Mouse (Mus musculus): ENCODE results near the gene Spag6. TPM values are rescaled to one million over a fixed set of nuclear protein-coding genes. Genes with fewer than 3 reads are reported as not detected.

Gene Spag6
- total RNA-seq, 1 experiment, result not detected

DNA sequence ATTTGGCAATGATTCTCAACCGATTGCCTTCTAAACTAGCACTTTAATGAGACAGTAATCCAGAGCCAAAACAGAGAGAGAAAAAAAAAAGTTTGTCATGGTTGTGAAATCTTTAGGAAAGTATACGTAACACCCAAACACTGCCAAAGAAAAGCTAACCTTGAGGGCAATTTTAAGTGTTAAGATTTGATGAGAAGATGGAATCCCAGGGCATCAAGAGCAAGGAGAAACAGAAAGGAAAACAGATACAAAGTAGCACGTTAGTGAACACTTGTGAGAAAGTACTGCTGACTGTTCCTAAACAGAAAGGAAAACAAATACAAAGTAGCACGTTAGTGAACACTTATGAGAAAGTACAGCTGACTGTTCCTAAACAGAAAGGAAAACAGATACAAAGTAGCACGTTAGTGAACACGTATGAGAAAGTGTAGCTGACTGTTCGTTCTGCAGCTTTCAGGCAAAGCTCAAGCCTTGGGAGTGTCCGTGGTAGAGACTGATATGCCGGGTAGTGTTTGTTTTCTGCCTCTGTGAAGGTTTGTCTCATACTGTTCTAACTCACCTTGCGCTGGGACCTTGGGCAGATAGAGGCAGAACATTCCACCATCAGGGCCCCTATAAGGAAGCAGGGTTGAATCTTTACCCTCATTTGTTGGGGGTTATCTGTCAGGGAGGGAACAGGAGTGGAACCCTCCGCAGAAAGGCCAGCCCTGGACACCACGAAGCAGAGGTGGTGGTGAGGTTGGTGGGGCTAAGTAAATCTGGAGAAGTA is 71.8 kb downstream of the Spag6 start:
- no peaks in the 10 kb centered on the region for H3K36me3 ChIP-seq (ENCODE audit: control insufficient read depth, insufficient read depth, low read length, poor library complexity, severe bottlenecking)
- in situ Hi-C loops (cut with MboI; ENCODE audit: low sequenced_read_pairs in 2 of 2, unreplicated experiment in 2 of 2), result no loop called here
- no peaks in the 10 kb centered on the region; a peak in 1 of 4 replicates for H3K4me1 ChIP-seq (ENCODE audit: control insufficient read depth in 2 of 2, insufficient read depth in 2 of 2, low read length in 2 of 2, poor library complexity in 1 of 2)
- TF ChIP-seq CHD2 (IDR thresholded peaks at IDR 0.05; ENCODE audit: low read depth, low read length) (no peak), MAFK (IDR thresholded peaks at IDR 0.05; ENCODE audit: insufficient read depth, low read depth, low read length) (no peak), ZNF384 (IDR thresholded peaks at IDR 0.05; ENCODE audit: low read depth, low read length) (no peak), HCFC1 (IDR thresholded peaks at IDR 0.05; ENCODE audit: borderline replicate concordance, insufficient read depth, low read length) (no peak), ZC3H11A (IDR thresholded peaks at IDR 0.05; ENCODE audit: borderline replicate concordance, low read depth, low read length) (no peak)
- no peak overlapping the region for H3K27ac ChIP-seq (ENCODE audit: insufficient read depth, low read depth, low read length, poor library complexity, severe bottlenecking)
- peak; percentile 3 for DNase-seq (ENCODE audit: low read depth, low spot score)
- no peak overlapping the region for H3K9ac ChIP-seq (ENCODE audit: insufficient read depth, low read depth, low read length, poor library complexity, severe bottlenecking)
- no peak overlapping the region for H3K4me3 ChIP-seq (ENCODE audit: insufficient read depth in 1 of 2, low read depth in 1 of 2, low read length in 2 of 2, poor library complexity in 1 of 2, severe bottlenecking in 1 of 2)
- no peaks in the 10 kb centered on the region for H3K9me3 ChIP-seq (ENCODE audit: control insufficient read depth, insufficient read depth, low read depth, low read length)

DNA sequence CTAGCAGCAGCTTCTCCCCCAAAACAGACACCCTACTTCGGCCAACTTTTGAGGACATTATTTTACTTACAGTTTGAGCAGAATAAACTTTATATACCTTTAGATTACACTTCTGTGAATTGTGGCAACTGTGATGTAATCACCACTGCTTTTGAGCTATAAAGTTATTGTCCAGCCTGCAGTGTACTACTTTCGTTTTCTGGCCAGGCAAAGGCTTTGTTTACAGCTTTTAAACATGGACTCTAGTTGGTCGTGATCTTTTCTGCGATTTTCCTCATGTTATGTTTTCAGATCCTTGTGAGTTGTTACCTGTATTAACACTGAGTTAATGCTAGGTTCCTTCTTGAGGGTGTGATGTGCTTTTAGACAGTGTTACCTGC is 72.6 kb downstream of the Spag6 start:
- TF ChIP-seq ZNF384 (IDR thresholded peaks at IDR 0.05; ENCODE audit: low read depth, low read length) (no peak), CHD2 (IDR thresholded peaks at IDR 0.05; ENCODE audit: low read depth, low read length) (no peak), ZC3H11A (IDR thresholded peaks at IDR 0.05; ENCODE audit: borderline replicate concordance, low read depth, low read length) (no peak), HCFC1 (IDR thresholded peaks at IDR 0.05; ENCODE audit: borderline replicate concordance, insufficient read depth, low read length) (no peak), MAFK (IDR thresholded peaks at IDR 0.05; ENCODE audit: insufficient read depth, low read depth, low read length) (no peak)
- H3K27ac ChIP-seq (ENCODE audit: insufficient read depth, low read depth, low read length, poor library complexity, severe bottlenecking), result no peak overlapping the region
- no peaks in the 10 kb centered on the region; a peak in 1 of 4 replicates for H3K4me1 ChIP-seq (ENCODE audit: control insufficient read depth in 2 of 2, insufficient read depth in 2 of 2, low read length in 2 of 2, poor library complexity in 1 of 2)
- H3K36me3 ChIP-seq (ENCODE audit: control insufficient read depth, insufficient read depth, low read length, poor library complexity, severe bottlenecking), result no peaks in the 10 kb centered on the region
- H3K9ac ChIP-seq (ENCODE audit: insufficient read depth, low read depth, low read length, poor library complexity, severe bottlenecking), result no peak overlapping the region; the same call in 1 of the 2 replicates
- peak overlapping the region; percentile 68; a peak in 3 of 4 replicates for H3K4me3 ChIP-seq (ENCODE audit: insufficient read depth in 1 of 2, low read depth in 1 of 2, low read length in 2 of 2, poor library complexity in 1 of 2, severe bottlenecking in 1 of 2)
- in situ Hi-C loops (cut with MboI; ENCODE audit: low sequenced_read_pairs in 2 of 2, unreplicated experiment in 2 of 2), result no loop called here
- no peaks in the 10 kb centered on the region for H3K9me3 ChIP-seq (ENCODE audit: control insufficient read depth, insufficient read depth, low read depth, low read length)
- no peak for DNase-seq (ENCODE audit: low read depth, low spot score)

DNA sequence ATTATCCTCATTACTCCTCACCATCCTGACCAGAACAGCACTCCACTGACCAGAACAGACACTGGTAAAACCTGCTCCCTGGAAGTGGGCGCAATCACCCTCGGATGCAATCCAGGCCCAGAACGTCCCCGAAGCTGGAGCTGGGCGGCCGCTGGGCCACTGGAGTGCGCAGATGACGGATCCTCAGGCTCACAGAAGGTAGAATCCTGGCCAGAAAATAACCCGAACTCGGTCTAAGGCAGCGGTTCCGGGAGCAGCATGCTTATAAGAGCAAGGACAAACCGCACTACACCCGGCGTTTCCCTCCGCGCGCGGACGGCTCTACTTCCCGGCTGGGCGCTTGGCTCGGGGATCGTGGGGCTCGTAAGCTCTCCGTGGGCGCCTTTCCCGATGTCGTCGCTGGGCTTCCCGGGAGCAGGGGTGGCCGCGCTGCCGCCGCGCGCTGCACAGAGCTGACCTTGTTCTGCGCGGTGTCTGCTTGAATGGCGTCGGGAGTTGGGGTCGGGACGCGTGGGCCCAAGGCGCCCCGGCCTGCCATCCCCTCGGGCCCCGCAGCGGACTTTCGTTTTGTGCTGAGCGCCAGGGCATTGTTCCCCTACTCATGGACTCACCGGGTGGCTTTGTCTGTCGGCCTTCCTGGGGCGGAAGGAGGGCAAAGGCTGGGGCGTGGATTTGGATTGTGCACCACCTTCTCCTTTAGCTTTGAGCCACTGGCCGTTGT is 73.1 kb downstream of the Spag6 start:
- Histone ChIP-seq H3K27ac (ENCODE audit: insufficient read depth, low read depth, low read length, poor library complexity, severe bottlenecking) (no peak overlapping the region), H3K9me3 (ENCODE audit: control insufficient read depth, insufficient read depth, low read depth, low read length) (no peaks in the 10 kb centered on the region), H3K9ac (ENCODE audit: insufficient read depth, low read depth, low read length, poor library complexity, severe bottlenecking) (peak overlapping the region; percentile 66), H3K4me1 (ENCODE audit: control insufficient read depth in 2 of 2, insufficient read depth in 2 of 2, low read length in 2 of 2, poor library complexity in 1 of 2) (no peaks in the 10 kb centered on the region; a peak in 1 of 4 replicates), H3K36me3 (ENCODE audit: control insufficient read depth, insufficient read depth, low read length, poor library complexity, severe bottlenecking) (no peaks in the 10 kb centered on the region), H3K4me3 (ENCODE audit: insufficient read depth in 1 of 2, low read depth in 1 of 2, low read length in 2 of 2, poor library complexity in 1 of 2, severe bottlenecking in 1 of 2) (peak overlapping the region; percentile 68)
- peak; percentile 41 for DNase-seq (ENCODE audit: low read depth, low spot score)
- TF ChIP-seq ZC3H11A (IDR thresholded peaks at IDR 0.05; ENCODE audit: borderline replicate concordance, low read depth, low read length) (no peak), ZNF384 (IDR thresholded peaks at IDR 0.05; ENCODE audit: low read depth, low read length) (no peak), MAFK (IDR thresholded peaks at IDR 0.05; ENCODE audit: insufficient read depth, low read depth, low read length) (no peak), HCFC1 (IDR thresholded peaks at IDR 0.05; ENCODE audit: borderline replicate concordance, insufficient read depth, low read length) (peak; percentile 44; the same call in 1 of the 2 replicates)
- in situ Hi-C loops (cut with MboI; ENCODE audit: low sequenced_read_pairs in 2 of 2, unreplicated experiment in 2 of 2), result no loop called here

DNA sequence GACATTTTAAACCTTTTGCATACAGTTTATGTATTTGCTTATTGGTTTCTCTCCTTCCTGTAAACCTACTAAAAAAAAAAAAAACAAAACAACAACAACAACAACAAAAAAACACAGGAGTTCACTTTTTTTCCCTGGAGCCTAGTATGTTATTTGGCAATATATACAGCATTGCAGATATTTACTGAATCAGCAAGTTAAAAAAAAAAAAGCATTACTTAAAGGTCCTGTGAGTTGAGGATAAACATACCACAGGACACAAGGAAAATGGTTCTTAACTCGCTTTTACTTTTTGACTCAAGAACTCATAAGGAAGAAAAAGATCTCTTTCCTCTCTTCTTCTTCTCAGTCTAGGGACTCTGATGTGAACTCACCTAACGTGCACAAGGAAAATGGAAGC is 74.6 kb downstream of the Spag6 start:
- no peak overlapping the region for H3K4me3 ChIP-seq (ENCODE audit: insufficient read depth in 1 of 2, low read depth in 1 of 2, low read length in 2 of 2, poor library complexity in 1 of 2, severe bottlenecking in 1 of 2)
- no peaks in the 10 kb centered on the region; a peak in 1 of 4 replicates for H3K4me1 ChIP-seq (ENCODE audit: control insufficient read depth in 2 of 2, insufficient read depth in 2 of 2, low read length in 2 of 2, poor library complexity in 1 of 2)
- no peak overlapping the region for H3K27ac ChIP-seq (ENCODE audit: insufficient read depth, low read depth, low read length, poor library complexity, severe bottlenecking)
- H3K9me3 ChIP-seq (ENCODE audit: control insufficient read depth, insufficient read depth, low read depth, low read length), result no peaks in the 10 kb centered on the region
- TF ChIP-seq CHD2 (IDR thresholded peaks at IDR 0.05; ENCODE audit: low read depth, low read length), result no peak
- TF ChIP-seq MAFK (IDR thresholded peaks at IDR 0.05; ENCODE audit: insufficient read depth, low read depth, low read length), result no peak
- no peak for TF ChIP-seq HCFC1 (IDR thresholded peaks at IDR 0.05; ENCODE audit: borderline replicate concordance, insufficient read depth, low read length)
- TF ChIP-seq ZNF384 (IDR thresholded peaks at IDR 0.05; ENCODE audit: low read depth, low read length), result no peak
- no peak for TF ChIP-seq ZC3H11A (IDR thresholded peaks at IDR 0.05; ENCODE audit: borderline replicate concordance, low read depth, low read length)
- no peak overlapping the region for H3K9ac ChIP-seq (ENCODE audit: insufficient read depth, low read depth, low read length, poor library complexity, severe bottlenecking)
- in situ Hi-C loops (cut with MboI; ENCODE audit: low sequenced_read_pairs in 2 of 2, unreplicated experiment in 2 of 2), result no loop called here
- H3K36me3 ChIP-seq (ENCODE audit: control insufficient read depth, insufficient read depth, low read length, poor library complexity, severe bottlenecking), result no peaks in the 10 kb centered on the region
- DNase-seq (ENCODE audit: low read depth, low spot score), result no peak
